29 mouse cellular contexts compared by ENCODE assay signal in genomic region chr3:124018618-124019017, GRCm38 (mm10).
DNase-seq lines count a peak whose midpoint lies in the region; ATAC-seq and TF ChIP-seq lines count a peak whose summit lies in the region.
"Had no signal": no experiment of that assay in that cellular context is flagged by ENCODE, and none has a peak within 500 bp of the region (broad histone marks: within the 10 kb centered on the region; RNA-seq: fewer than 3 reads in every experiment).

No protein-coding gene starts in this region.

- no peak overlapping the region for H3K4me3 ChIP-seq in forebrain, embryonic 14.5 days (ENCODE audit: low read depth, low read length)
- no peak overlapping the region for H3K4me3 ChIP-seq in forebrain, embryonic 10.5 days
- no peak overlapping the region for H3K4me3 ChIP-seq in intestine, postnatal 0 days (ENCODE audit: low read depth, low read length)
- H3K4me3 ChIP-seq: embryonic facial prominence, embryonic 10.5 days; embryonic facial prominence, embryonic 13.5 days; erythroblast, embryonic 14.5 days; heart, adult 2 months; heart, embryonic 10.5 days; heart, embryonic 13.5 days; hindbrain, embryonic 12.5 days; hindbrain, embryonic 15.5 days had no signal

- peak; percentile 81 for ATAC-seq in forebrain, embryonic 14.5 days
- peak; percentile 97 for ATAC-seq in frontal cortex, adult (ENCODE audit: low TSS enrichment)
- ATAC-seq in intestine, postnatal 0 days = no peak
- ATAC-seq: Patski had no signal

- no peaks in the 10 kb centered on the region for H3K4me1 ChIP-seq in forebrain, embryonic 14.5 days (ENCODE audit: control insufficient read depth, insufficient read depth, low read length)
- no peaks in the 10 kb centered on the region for H3K4me1 ChIP-seq in forebrain, embryonic 10.5 days
- H3K4me1 ChIP-seq in intestine, postnatal 0 days (replicated peaks; ENCODE audit: control insufficient read depth, insufficient read depth, low read length) = no peaks in the 10 kb centered on the region
- H3K4me1 ChIP-seq: embryonic facial prominence, embryonic 10.5 days; embryonic facial prominence, embryonic 13.5 days; heart, embryonic 10.5 days; heart, embryonic 13.5 days; hindbrain, embryonic 12.5 days; hindbrain, embryonic 15.5 days had no signal

- H3K27me3 ChIP-seq in forebrain, embryonic 14.5 days (replicated peaks; ENCODE audit: control insufficient read depth, insufficient read depth, low read length) = no peaks in the 10 kb centered on the region
- H3K27me3 ChIP-seq in forebrain, embryonic 10.5 days (ENCODE audit: poor library complexity, severe bottlenecking) = no peaks in the 10 kb centered on the region
- H3K27me3 ChIP-seq in intestine, postnatal 0 days (replicated peaks; ENCODE audit: control insufficient read depth, insufficient read depth, low read length) = no peaks in the 10 kb centered on the region
- H3K27me3 ChIP-seq: CH12.LX; embryonic facial prominence, embryonic 13.5 days; heart, embryonic 13.5 days; hindbrain, embryonic 12.5 days; hindbrain, embryonic 15.5 days; Patski had no signal

- no peak overlapping the region for H3K27ac ChIP-seq in forebrain, embryonic 14.5 days (ENCODE audit: low read depth, low read length)
- H3K27ac ChIP-seq in forebrain, embryonic 10.5 days = no peak overlapping the region
- H3K27ac ChIP-seq in intestine, postnatal 0 days (ENCODE audit: low read depth, low read length) = no peak overlapping the region
- H3K27ac ChIP-seq: embryonic facial prominence, embryonic 10.5 days; embryonic facial prominence, embryonic 13.5 days; heart, adult 2 months; heart, embryonic 10.5 days; heart, embryonic 13.5 days; hindbrain, embryonic 12.5 days; hindbrain, embryonic 15.5 days had no signal

- no peak for TF ChIP-seq CTCF in intestine, postnatal 0 days (IDR thresholded peaks at IDR 0.05; ENCODE audit: low read depth)

- 77% methylated on average over 1 of the region's 1 CpGs for WGBS in forebrain, embryonic 14.5 days
- 93% methylated on average over 1 of the region's 1 CpGs for WGBS in forebrain, embryonic 10.5 days
- 91% methylated on average over 1 of the region's 1 CpGs for WGBS in intestine, postnatal 0 days

- no peak overlapping the region for H3K4me2 ChIP-seq in forebrain, embryonic 14.5 days (ENCODE audit: low read length)
- no peak overlapping the region for H3K4me2 ChIP-seq in intestine, postnatal 0 days (replicated peaks; ENCODE audit: low read depth)
- H3K4me2 ChIP-seq: embryonic facial prominence, embryonic 13.5 days; heart, embryonic 13.5 days; hindbrain, embryonic 12.5 days; hindbrain, embryonic 15.5 days had no signal

- no peaks in the 10 kb centered on the region for H3K36me3 ChIP-seq in forebrain, embryonic 14.5 days (ENCODE audit: control insufficient read depth, insufficient read depth, low read length)
- no peaks in the 10 kb centered on the region for H3K36me3 ChIP-seq in forebrain, embryonic 10.5 days (replicated peaks)
- no peaks in the 10 kb centered on the region for H3K36me3 ChIP-seq in intestine, postnatal 0 days (ENCODE audit: control insufficient read depth, insufficient read depth)
- H3K36me3 ChIP-seq: embryonic facial prominence, embryonic 10.5 days; embryonic facial prominence, embryonic 13.5 days; G1E; heart, embryonic 10.5 days; heart, embryonic 13.5 days; hindbrain, embryonic 12.5 days; hindbrain, embryonic 15.5 days had no signal

- no peak overlapping the region for H3K9ac ChIP-seq in forebrain, embryonic 14.5 days (ENCODE audit: low read length)
- H3K9ac ChIP-seq in intestine, postnatal 0 days (ENCODE audit: low read depth, low read length) = no peak overlapping the region
- H3K9ac ChIP-seq: embryonic facial prominence, embryonic 13.5 days; heart, embryonic 13.5 days; hindbrain, embryonic 12.5 days; hindbrain, embryonic 15.5 days had no signal

- no peaks in the 10 kb centered on the region for H3K9me3 ChIP-seq in forebrain, embryonic 14.5 days (replicated peaks; ENCODE audit: control insufficient read depth, low read length)
- no peaks in the 10 kb centered on the region for H3K9me3 ChIP-seq in forebrain, embryonic 10.5 days
- no peaks in the 10 kb centered on the region for H3K9me3 ChIP-seq in intestine, postnatal 0 days (ENCODE audit: control insufficient read depth)
- H3K9me3 ChIP-seq: embryonic facial prominence, embryonic 10.5 days; embryonic facial prominence, embryonic 13.5 days; G1E; heart, embryonic 10.5 days; heart, embryonic 13.5 days; hindbrain, embryonic 12.5 days; hindbrain, embryonic 15.5 days had no signal

- peak; percentile 49 for DNase-seq in forebrain, embryonic 14.5 days (ENCODE audit: low spot score)
- no peak for DNase-seq in forebrain, embryonic 10.5 days (ENCODE audit: extremely low spot score, low spot score)
- DNase-seq in frontal cortex, postnatal 10 days (ENCODE audit: low spot score in 2 of 2) = no peak
- DNase-seq in brain, adult 2 months (ENCODE audit: low read depth, low spot score) = peak; percentile 70
- DNase-seq in telencephalon, adult 2 months (ENCODE audit: low read depth, low spot score) = peak; percentile 50
- DNase-seq: adrenal gland, postnatal 10 days; adrenal gland, postnatal 36 days; B cell, adult 2 months; cerebellum, adult 11-12 months; cerebellum, adult 8-10 months; cerebellum, postnatal 10 days; cerebellum, postnatal 36 days; embryo, embryonic 11 days; gastrocnemius, postnatal 10 days; gastrocnemius, postnatal 36 days; heart, adult 2 months; kidney, adult 11 months had no signal

Comparison
In these comparisons a context has a peak if more than half of its experiments do, and no peak if none do; other contexts are left out.
1. DNase-seq: peak in forebrain, embryonic 14.5 days (single experiment), brain, adult 2 months (single experiment) and telencephalon, adult 2 months (single experiment); none in forebrain, embryonic 10.5 days (single experiment) and frontal cortex, postnatal 10 days (0 of 2).